Mouse (Mus musculus) neural tube, embryonic 10.5 days (tissue): ENCODE measurements around the gene Casp4.

Experiments
- DNase-seq: peaks from one replicate; pipeline ENCODE4 v3.0.0-alpha.2; 2017; ENCODE audit warnings: low spot score; ENCODE audit errors: extremely low spot score

Casp4 gene

DNA sequence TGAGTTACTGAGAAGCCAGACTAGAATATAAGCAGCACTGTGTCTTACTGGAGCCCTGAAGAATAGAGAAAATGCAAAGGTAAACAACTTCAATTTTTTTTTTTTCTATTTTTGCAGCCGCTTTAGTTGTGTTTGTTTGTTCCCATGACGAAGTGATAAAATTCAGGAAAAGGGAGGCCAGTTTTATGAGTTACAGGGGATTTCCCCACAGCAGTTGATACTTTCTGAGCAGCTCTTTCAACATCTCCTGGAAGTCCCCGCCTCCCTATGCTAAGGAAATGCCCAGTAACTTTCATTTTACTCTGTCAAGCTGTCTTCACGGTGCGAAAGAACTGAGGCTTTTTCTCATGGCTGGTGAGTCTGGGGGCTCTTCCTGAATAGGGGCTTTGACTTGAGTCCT is at the start of gene Casp4:
Gene Casp4, plus strand, starts transcription at position 268 of the 400 bp plus-strand sequence.
- DNase-seq = no peak

DNA sequence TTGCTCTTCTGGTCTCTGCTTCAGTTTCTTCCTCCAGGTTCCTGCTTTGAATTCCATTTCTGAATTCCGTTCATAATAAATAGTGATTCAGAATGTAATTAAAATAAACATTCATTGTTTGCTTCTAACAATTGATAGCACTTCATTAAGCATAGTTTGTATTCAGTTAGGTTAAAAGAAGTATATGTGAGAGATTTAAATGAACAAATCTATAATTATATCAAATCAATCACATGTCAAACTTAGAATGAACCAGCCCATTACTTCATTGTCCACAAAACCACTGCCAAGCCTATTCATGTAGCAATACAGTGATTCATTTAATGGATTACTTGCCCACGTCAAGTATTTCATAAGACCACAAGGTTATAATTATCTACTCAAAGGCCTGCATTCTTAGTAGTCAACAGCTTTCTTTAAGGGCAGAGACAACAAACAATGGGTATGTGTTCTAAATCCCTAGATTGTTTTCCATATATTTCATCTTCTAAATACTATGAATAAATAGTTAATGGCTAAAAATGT is 44.6 kb upstream of the Casp4 start:
- no peak for DNase-seq

DNA sequence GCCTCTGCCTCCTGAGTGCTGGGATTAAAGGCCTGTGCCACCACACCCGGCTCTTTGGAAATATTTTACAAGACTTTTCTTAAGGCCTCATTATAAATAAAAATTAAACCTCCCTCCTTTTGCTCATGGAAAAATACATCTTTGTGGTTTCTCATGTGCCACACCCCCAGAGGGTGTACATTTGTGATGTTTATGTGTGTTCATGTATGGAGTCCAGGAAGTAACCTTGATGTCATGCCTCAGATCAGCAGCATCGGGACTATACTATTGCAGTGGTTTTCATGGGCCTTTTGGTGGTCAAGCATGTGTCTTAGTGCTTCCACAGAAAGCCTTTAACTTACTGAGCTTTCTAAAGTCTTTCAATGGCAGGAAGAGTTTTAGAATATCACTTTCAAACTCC is 38.4 kb upstream of the Casp4 start:
- no peak for DNase-seq

DNA sequence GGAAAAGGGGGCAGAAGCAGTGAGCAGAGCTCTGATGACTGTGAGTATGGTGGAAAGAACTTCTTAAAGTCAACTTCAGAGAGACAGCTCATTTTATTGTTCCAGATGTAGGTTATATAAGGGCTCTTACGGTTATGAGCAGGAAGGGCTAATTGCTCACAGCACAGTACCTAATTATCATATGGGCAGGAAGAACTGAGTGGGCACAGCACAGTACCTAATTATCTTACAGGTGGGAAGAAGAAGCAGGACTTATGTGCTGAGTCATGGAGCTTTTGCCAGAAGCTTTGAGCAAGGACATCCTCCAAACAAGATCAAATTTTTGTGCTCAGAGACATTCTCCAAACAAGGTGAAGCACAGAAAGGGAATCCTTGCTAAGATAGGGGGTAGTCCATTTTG is 37.7 kb upstream of the Casp4 start:
- DNase-seq = no peak

- DNase-seq = no peak
Measured at GRCm38 (mm10) chr9:5271334-5271845, 37.2 kb upstream of the Casp4 start.

GRCm38 (mm10) chr9:5286071-5286470 is 22.6 kb upstream of the Casp4 start:
- no peak for DNase-seq

GRCm38 (mm10) chr9:5286597-5286996 is 22.0 kb upstream of the Casp4 start:
- DNase-seq = no peak

DNA sequence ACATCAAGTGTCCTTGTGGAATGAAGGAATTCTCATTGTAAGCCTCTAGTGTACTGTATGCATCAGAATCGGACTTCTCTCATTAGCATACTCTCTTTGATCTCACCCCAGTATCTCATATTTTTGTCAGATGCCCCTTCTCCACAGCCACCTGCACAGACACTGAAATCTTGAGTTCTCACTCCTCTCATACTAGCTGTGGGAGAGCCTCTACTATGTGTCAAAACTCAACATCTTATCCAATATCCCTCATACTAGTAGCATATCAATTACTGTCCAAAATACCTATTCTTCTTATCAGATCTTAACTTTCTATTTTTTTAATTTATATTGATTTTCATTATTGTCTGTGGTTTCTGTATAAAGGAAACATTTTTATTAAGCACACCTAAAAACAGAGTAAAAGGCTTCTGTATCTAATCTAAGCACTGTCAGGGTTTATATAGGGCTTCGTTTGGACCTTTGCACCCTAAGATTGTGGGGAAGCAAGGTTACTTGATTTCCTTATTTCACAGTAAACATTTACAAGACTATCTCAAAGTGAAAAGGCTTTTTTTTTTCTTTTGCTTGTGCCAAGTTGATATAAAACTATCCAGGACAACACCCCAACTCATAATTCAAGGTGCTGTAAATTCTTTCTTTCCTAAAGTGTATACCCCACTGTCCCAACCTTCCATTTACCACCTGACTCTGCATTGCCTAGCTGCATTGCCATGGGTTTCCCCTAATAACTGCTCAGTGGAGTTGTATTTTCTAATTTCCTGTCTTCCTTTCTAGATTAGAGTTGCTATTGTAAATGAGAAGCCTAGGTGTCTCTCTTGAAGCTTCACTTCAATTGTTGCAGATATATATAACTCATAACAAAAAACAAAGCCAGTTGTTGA is 12.0 kb upstream of the Casp4 start:
- DNase-seq = no peak

GRCm38 (mm10) chr9:5298329-5299131 is 10.1 kb upstream of the Casp4 start, which contains the start of gene Casp1:
TSS of gene Casp1 (plus strand) at chr9:5298517.
- DNase-seq = no peak

DNA sequence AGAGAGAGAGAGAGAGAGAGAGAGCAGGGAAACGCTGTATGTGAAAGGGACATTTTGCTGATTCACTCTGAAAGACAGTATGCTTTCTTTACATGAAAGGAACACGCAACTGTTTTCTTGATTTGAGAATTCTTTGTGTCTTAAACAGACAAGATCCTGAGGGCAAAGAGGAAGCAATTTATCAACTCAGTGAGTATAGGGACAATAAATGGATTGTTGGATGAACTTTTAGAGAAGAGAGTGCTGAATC is 9.6 kb upstream of the Casp4 start:
- DNase-seq = no peak

GRCm38 (mm10) chr9:5310112-5310511 is 1.5 kb downstream of the Casp4 start:
- no peak for DNase-seq

GRCm38 (mm10) chr9:5311435-5311834 is 2.8 kb downstream of the Casp4 start:
- no peak for DNase-seq

DNA sequence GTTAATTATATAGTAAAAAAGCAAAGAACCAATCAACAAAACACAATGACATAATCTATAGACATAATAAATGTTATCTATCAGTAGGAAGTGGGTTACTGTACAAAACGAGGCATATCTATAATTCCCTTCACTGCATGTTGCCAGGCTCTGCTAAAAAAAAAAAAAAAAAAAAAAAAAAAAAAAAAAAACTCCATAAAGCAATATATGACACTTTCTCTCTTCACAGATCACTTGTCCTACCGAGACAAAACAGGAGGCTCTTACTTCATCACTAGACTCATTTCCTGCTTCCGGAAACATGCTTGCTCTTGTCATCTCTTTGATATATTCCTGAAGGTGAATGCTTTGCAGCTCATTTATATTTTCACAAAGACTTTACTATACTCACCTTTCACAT is 19.6 kb downstream of the Casp4 start:
- DNase-seq = no peak

DNA sequence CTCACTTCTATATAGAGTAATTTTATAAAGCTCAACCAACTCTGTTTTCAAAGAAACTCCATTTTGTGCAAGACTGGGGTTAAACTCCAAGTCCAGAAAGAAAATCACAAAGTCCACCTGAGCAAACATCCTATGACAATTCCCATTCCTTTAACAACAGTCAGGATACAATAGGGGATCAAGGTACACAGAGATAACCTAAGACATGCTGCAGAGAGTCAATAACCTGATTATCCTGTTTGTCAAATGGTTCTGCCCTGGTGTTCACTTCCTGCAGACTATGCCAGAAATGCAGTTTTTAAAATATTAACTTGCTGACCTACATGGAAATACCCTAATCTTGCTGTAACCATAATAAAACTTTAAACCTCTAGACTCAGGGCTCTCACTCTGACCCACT is 23.8 kb downstream of the Casp4 start:
- no peak for DNase-seq

DNA sequence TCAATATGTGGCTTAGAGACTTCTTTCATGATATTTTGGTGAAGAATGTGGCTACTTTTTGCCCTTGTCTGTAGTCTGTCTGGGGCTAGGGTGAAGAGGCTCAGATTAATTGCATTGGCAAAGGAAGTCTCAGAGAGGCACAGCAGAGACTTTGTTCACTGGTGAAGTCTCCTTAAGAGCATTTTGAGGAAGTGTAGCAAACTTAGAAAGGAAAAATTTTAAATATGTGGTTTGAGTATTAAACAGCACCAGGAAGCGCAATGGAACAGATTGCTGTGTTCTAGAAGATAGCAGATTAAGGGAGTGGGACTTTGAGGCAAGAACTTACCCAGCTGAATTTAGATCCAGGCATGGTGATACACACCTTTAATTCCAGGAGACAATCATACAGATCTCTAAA is 24.8 kb downstream of the Casp4 start:
- no peak for DNase-seq

DNA sequence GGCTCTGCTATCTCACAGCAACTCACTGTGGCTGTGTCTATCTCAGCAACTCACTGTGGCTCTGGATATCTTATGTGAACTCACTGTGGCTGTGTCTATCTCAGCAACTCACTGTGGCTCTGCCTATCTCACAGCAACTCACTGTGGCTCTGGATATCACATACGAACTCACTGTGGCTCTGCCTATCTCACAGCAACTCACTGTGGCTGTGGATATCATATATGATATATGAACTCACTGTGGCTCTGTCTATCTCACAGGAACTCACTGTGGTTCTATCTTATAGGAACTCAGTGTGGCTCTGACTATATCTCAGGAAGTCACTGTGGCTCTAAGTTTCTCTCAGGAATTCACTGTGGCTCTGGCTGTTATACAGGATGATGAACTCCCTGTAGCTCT is 34.5 kb downstream of the Casp4 start:
- DNase-seq = no peak

DNA sequence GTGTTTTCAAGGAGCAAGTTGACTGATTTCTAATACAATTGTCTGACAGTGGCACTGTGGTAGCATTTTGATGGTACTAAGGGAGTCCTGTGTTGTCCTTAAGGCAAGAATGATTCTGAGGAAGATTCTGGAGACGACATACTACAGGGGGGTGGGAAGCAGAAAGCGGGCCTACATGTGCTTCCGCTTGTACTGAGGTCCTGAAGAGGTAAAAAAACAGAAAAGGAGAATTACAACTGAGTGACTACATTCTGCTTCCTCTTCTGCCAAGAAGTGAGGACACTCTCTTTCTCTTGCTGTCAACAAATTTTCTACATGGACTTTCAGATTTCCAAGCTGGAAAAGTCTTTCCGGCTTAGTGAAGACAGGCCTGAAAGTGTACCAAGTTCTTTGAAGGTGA is 35.5 kb downstream of the Casp4 start:
- DNase-seq = no peak

GRCm38 (mm10) chr9:5345291-5345898 is 36.8 kb downstream of the Casp4 start, which contains the start of gene Casp12:
TSS of gene Casp12 (plus strand) at chr9:5345430.
- DNase-seq = no peak

DNA sequence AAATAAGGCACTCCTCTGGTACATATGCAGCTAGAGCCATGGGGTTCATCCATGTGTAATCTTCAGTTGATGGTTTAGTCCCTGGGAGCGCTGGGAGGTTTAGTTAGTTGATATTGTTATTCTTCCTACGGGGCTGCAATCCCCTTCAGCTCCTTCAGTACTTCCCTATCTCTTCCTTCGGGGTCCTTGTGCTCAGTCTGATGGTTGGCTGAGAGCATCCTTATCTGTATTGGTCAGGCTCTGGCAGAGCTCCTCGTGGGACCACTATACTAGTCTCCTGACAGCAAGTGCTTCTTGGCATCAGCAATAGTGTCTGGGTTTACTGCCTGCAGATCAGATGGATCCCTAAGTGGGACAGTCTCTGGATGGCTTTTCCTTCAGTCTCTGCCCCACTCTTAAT is 38.8 kb downstream of the Casp4 start:
- no peak for DNase-seq

GRCm38 (mm10) chr9:5353673-5354072 is 45.0 kb downstream of the Casp4 start:
- no peak for DNase-seq

- DNase-seq = no peak
Measured at GRCm38 (mm10) chr9:5356801-5357200, 48.2 kb downstream of the Casp4 start.
